Mouse (Mus musculus): ENCODE measurements at regions not wholly inside any gene's neighbourhood (a gene's known extent, or its start where the extent isn't known, plus 50 kb on each side); places are given as distances from the start of the nearest gene placed in this dataset.

GRCm38 (mm10) chr16:30205314-30205815 lies 61.9 kb downstream of the Cpn2 start:
- TF ChIP-seq FLI1 (IDR thresholded peaks at IDR 0.05; ENCODE audit: low read length) (no peak), GATA1 (IDR thresholded peaks at IDR 0.05; ENCODE audit: borderline replicate concordance, low read length) (no peak)
- H3K36me3 ChIP-seq (replicated peaks; ENCODE audit: low read length) = no peaks in the 10 kb centered on the region
- peaks cover 24% of the 10 kb centered on the region for H3K27me3 ChIP-seq (replicated peaks)
- H3K9me3 ChIP-seq = peaks cover 16% of the 10 kb centered on the region
- no peak overlapping the region for H3K4me3 ChIP-seq (replicated peaks)
- H3K4me1 ChIP-seq = peaks cover 6% of the 10 kb centered on the region; the same call in 1 of the 2 replicates

- Histone ChIP-seq H3K36me3 (replicated peaks; ENCODE audit: low read length) (no peaks in the 10 kb centered on the region), H3K4me1 (peaks cover 6% of the 10 kb centered on the region; the same call in 1 of the 2 replicates), H3K4me3 (replicated peaks) (no peak overlapping the region), H3K27me3 (replicated peaks) (peaks cover 24% of the 10 kb centered on the region), H3K9me3 (peaks cover 11% of the 10 kb centered on the region)
- no peak for TF ChIP-seq FLI1 (IDR thresholded peaks at IDR 0.05; ENCODE audit: low read length)
- no peak for TF ChIP-seq GATA1 (IDR thresholded peaks at IDR 0.05; ENCODE audit: borderline replicate concordance, low read length)
Measured at GRCm38 (mm10) chr16:30205816-30206356, 61.4 kb downstream of the Cpn2 start.

Data from megakaryocyte, embryonic 14.5 days (primary cell).